Mouse (Mus musculus) adrenal gland, postnatal 10 days (tissue): ENCODE results near the gene Irf7. TPM values are rescaled to one million over a fixed set of nuclear protein-coding genes. Genes with fewer than 3 reads are reported as not detected.
A peak's percentile ranks its signal among the peaks of the same experiment; 100 is the strongest.

Experiments used
- DNase-seq: peaks from one replicate; pipeline ENCODE4 v3.0.0; 2021; ENCODE audit warnings: mixed read lengths
- microRNA-seq: library from miRNA; unstranded; fragments of <30 nt; microRNA quantifications from one replicate; pipeline ENCODE4 v1.2.0, GENCODE M21; 2021
- total RNA-seq, 2 experiments: library from RNA; stranded (reverse); gene quantifications; 2 replicates each; pipeline ENCODE4 v1.2.3; 2021

The Irf7 gene
- total RNA-seq, 2 experiments from 2014 or later = 3.7 to 4.8 TPM

DNA sequence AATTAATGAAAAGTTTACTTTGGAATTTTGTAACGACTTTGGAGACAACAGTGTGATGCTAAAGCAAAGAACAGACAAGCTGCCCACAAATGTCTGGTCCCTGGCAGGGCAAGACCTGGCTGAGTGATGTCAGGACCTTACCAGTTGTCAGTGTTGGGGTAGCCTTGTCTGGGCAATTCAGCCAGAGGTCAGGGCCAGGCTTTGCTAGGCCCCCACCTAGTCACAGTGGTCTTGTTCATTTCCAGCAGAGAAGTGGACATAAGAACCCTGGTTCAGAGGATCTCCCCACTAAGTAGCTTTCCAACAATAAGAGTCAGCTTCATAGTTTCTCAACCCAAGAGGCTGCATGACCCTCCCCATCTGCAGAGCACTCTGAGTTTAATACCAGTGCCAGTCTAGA, 45.9 kb downstream of the Irf7 start:
- no peak for DNase-seq

DNA sequence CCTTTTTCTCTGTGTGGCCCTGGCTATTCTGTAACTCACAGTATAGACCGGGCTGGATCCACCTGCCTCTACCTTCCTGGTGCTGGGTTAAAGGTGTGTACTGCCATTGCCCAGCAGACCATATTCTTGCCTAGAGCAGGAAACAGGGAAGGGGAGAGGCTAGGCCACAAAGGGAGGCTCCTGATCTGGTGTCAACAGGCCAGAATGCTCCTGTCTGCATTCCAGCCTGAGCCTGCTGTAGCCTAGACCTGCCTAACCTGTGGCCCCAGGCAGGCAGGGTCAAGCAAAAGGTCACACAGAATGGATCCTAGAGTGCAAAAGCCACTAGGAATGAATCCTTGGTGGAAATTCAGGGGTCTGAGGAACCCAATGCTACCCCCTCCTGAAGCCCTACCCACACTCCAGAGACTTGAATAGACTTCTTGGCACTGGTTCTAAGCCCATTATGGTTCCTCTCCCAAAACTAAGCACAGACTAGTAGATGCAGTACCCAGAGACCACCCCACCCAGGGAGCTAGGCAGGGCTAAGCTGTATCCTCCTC, 46.7 kb downstream of the Irf7 start:
- DNase-seq = no peak

DNA sequence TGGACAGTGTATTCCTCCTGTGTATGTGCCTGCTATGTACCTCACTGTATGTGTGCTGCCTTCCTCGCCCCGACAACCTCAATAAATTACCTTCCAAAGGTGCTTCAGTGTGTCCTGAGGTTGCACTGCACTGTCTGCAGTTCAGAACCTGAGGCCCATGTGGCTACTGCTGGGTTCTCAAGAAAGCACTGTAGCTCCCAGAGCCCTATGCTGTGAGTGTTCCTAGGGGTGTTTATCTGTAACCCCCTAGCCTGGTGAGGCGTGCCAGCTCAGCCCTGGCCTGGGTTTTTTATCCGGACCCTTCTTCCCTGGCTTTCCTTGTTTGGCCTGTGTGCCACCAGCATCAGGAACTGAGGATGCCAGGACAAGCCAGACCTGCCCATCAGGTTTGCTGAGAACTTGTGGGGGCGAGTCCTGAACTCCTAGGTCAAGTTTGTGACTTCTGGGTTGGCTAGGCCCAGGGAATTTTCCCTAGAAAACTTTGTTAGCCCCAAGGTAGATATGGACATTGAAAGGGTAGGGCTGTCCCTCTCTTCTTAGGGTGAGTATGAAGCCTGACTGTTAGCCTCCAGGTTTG, 47.6 kb downstream of the Irf7 start:
- no peak for DNase-seq

GRCm38 (mm10) chr7:141218141-141218540, 48.1 kb downstream of the Irf7 start:
- no peak for DNase-seq

- DNase-seq = no peak
These were observed 48.8 kb downstream of the Irf7 start for GRCm38 (mm10) chr7:141217343-141218013.

- no peak for DNase-seq
These were observed 49.4 kb downstream of the Irf7 start for GRCm38 (mm10) chr7:141216894-141217293.

- DNase-seq = peak; percentile 67
These were observed 50.2 kb downstream of the Irf7 start for GRCm38 (mm10) chr7:141215880-141216733.

- peak; percentile 94 for DNase-seq
These were observed 51.0 kb downstream of the Irf7 start, which contains the start of gene Rassf7 for GRCm38 (mm10) chr7:141215101-141215879. Gene Rassf7 (plus strand): TSS chr7:141215860.

DNA sequence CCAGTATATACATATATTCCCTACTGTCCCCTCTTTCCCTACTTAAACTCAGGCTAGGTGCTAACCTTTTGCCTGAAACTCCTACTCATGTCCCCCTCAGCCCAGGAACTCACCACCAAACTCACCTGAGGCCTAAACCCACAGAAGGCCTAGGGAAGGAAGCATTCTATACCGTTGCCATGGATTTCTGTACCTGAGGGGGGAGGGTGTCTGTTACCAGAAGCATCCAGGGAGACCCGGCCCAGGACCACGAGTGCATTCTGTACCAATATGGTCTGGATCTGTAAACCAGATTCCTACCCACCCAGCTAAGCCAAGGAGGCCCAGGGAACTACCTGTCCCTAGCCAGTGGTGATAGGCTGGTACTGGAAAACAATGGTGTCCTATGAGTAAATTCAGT, 52.0 kb downstream of the Irf7 start:
- DNase-seq = no peak

GRCm38 (mm10) chr7:141213605-141214235, 52.6 kb downstream of the Irf7 start, which contains the start of gene Lmntd2:
Gene Lmntd2 (minus strand): TSS chr7:141214080.
- no peak for DNase-seq

- DNase-seq = no peak
These were observed 53.1 kb downstream of the Irf7 start for GRCm38 (mm10) chr7:141213133-141213532.

Small RNA genes lying within 50 kb of the gene (microRNA-seq; reads per million reads assigned to microRNA genes)
- gene Mir210 = 437 reads per million, percentile 64 among the genes with 10 or more reads in this experiment

Other genes with a start within 250 kb of the Irf7 start
- gene Ifitm6, start 248.6 kb downstream of the Irf7 start, total RNA-seq = 1 to 10 TPM; 1.7 to 3.2 TPM
- gene Gm17387, start 237.3 kb downstream of the Irf7 start, total RNA-seq = not detected
- 1 to 10 TPM; 2.0 to 5.1 TPM for gene B4galnt4, start 205.4 kb downstream of the Irf7 start, total RNA-seq
- gene Pkp3, start 188.3 kb downstream of the Irf7 start, total RNA-seq = 1 to 10 TPM in 1 of 2 experiments, under 1 TPM in 1; 0.94 to 1.5 TPM
- gene Sigirr, start 165.9 kb downstream of the Irf7 start, total RNA-seq = 10 to 100 TPM in 1 of 2 experiments, 1 to 10 TPM in 1; 8.3 to 10.6 TPM
- gene Ano9, start 148.7 kb downstream of the Irf7 start, total RNA-seq = under 1 TPM; 0.33 to 0.42 TPM
- gene Ptdss2, start 144.1 kb downstream of the Irf7 start, total RNA-seq = 10 to 100 TPM; 51.0 to 57.2 TPM
- gene Rnh1, start 93.6 kb downstream of the Irf7 start, total RNA-seq = 100 to 1,000 TPM; 150 to 155 TPM
- 10 to 100 TPM; 87.8 to 91.9 TPM for gene Hras, start 72.5 kb downstream of the Irf7 start, total RNA-seq
- 1 to 10 TPM; 6.8 to 8.6 TPM for gene Lrrc56, start 72.3 kb downstream of the Irf7 start, total RNA-seq
- under 1 TPM; 0.27 to 0.55 TPM for gene Lmntd2, start 52.4 kb downstream of the Irf7 start, total RNA-seq
- gene Rassf7, start 50.6 kb downstream of the Irf7 start, total RNA-seq = 1 to 10 TPM; 6.5 to 7.8 TPM
- gene Phrf1, start 37.7 kb downstream of the Irf7 start, total RNA-seq = 10 to 100 TPM; 69.9 to 75.3 TPM
- 1 to 10 TPM; 5.6 to 6.9 TPM for gene Cdhr5, start 10.3 kb upstream of the Irf7 start, total RNA-seq
- 1 to 10 TPM; 2.8 to 3.2 TPM for gene Sct, start 12.7 kb upstream of the Irf7 start, total RNA-seq
- under 1 TPM in 1 of 2 experiments, not detected in 1; 0.36 TPM for gene Drd4, start 25.5 kb upstream of the Irf7 start, total RNA-seq
- gene Deaf1, start 61.2 kb upstream of the Irf7 start, total RNA-seq = 10 to 100 TPM; 39.9 to 59.2 TPM
- gene Tmem80, start 61.3 kb upstream of the Irf7 start, total RNA-seq = 10 to 100 TPM; 22.1 to 31.6 TPM
- gene Eps8l2, start 72.4 kb upstream of the Irf7 start, total RNA-seq = 1 to 10 TPM; 4.6 to 7.1 TPM
- gene Taldo1, start 125.7 kb upstream of the Irf7 start, total RNA-seq = 100 to 1,000 TPM; 466 to 479 TPM
- gene Gatd1, start 147.7 kb upstream of the Irf7 start, total RNA-seq = 10 to 100 TPM; 26.2 to 39.2 TPM
- 1 to 10 TPM; 2.5 to 6.4 TPM for gene Cend1, start 163.0 kb upstream of the Irf7 start, total RNA-seq
- 10 to 100 TPM; 60.2 to 74.3 TPM for gene Slc25a22, start 171.4 kb upstream of the Irf7 start, total RNA-seq
- gene Pidd1, start 177.5 kb upstream of the Irf7 start, total RNA-seq = 1 to 10 TPM; 2.4 to 7.3 TPM
- 1,000 to 10,000 TPM; 1,282 to 1,421 TPM for gene Rplp2, start 180.9 kb upstream of the Irf7 start, total RNA-seq
- 1,000 to 10,000 TPM; 1,181 to 1,292 TPM for gene Pnpla2, start 188.7 kb upstream of the Irf7 start, total RNA-seq
- 10 to 100 TPM; 16.8 to 19.6 TPM for gene Cracr2b, start 194.6 kb upstream of the Irf7 start, total RNA-seq
- gene Cd151, start 200.9 kb upstream of the Irf7 start, total RNA-seq = 100 to 1,000 TPM; 184 to 198 TPM
- 10 to 100 TPM; 58.3 to 59.7 TPM for gene Polr2l, start 208.7 kb upstream of the Irf7 start, total RNA-seq
- 10 to 100 TPM; 53.8 to 57.1 TPM for gene Tspan4, start 208.8 kb upstream of the Irf7 start, total RNA-seq